Mouse (Mus musculus) brain, embryonic 18.5 days (tissue): ENCODE measurements at regions not wholly inside any gene's neighbourhood (a gene's known extent, or its start where the extent isn't known, plus 50 kb on each side); places are given as distances from the start of the nearest gene placed in this dataset.

ENCODE experiments used
- DNase-seq: peaks from one replicate; pipeline ENCODE4 v3.0.0-alpha.2; 2012; ENCODE audit warnings: low read depth, low spot score

GRCm38 (mm10) chr8:49631286-49631685 lies 787.5 kb upstream of the Tenm3 start:
- DNase-seq = no peak

- DNase-seq = peak; percentile 8
Observed at GRCm38 (mm10) chr8:49627966-49628495, 784.3 kb upstream of the Tenm3 start.

GRCm38 (mm10) chr8:49595501-49595900 lies 751.8 kb upstream of the Tenm3 start:
- no peak for DNase-seq

GRCm38 (mm10) chr8:49567423-49567822 lies 723.7 kb upstream of the Tenm3 start:
- DNase-seq = no peak

GRCm38 (mm10) chr8:49563499-49564279 lies 719.9 kb upstream of the Tenm3 start:
- DNase-seq = no peak

GRCm38 (mm10) chr8:49562976-49563375 lies 719.2 kb upstream of the Tenm3 start:
- no peak for DNase-seq

GRCm38 (mm10) chr8:49555724-49556457 lies 712.1 kb upstream of the Tenm3 start:
- DNase-seq = no peak

GRCm38 (mm10) chr8:49553175-49553574 lies 709.4 kb upstream of the Tenm3 start:
- no peak for DNase-seq

GRCm38 (mm10) chr8:49543321-49543720 lies 699.6 kb upstream of the Tenm3 start:
- DNase-seq = no peak

- DNase-seq = no peak
Observed at GRCm38 (mm10) chr8:49541337-49541736, 697.6 kb upstream of the Tenm3 start.

- peak; percentile 64 for DNase-seq
Observed at GRCm38 (mm10) chr8:49533412-49534351, 689.9 kb upstream of the Tenm3 start.

- no peak for DNase-seq
Observed at GRCm38 (mm10) chr8:49529294-49529693, 685.5 kb upstream of the Tenm3 start.

- DNase-seq = no peak
Observed at GRCm38 (mm10) chr8:49492906-49493305, 649.2 kb upstream of the Tenm3 start.

GRCm38 (mm10) chr8:49485284-49485683 lies 641.5 kb upstream of the Tenm3 start:
- DNase-seq = no peak

GRCm38 (mm10) chr8:49481476-49481992 lies 637.8 kb upstream of the Tenm3 start:
- no peak for DNase-seq

GRCm38 (mm10) chr8:49465911-49466518 lies 622.3 kb upstream of the Tenm3 start:
- DNase-seq = no peak

GRCm38 (mm10) chr8:49465070-49465469 lies 621.3 kb upstream of the Tenm3 start:
- DNase-seq = no peak

GRCm38 (mm10) chr8:49462602-49463001 lies 618.9 kb upstream of the Tenm3 start:
- no peak for DNase-seq

- no peak for DNase-seq
Observed at GRCm38 (mm10) chr8:49461724-49462473, 618.1 kb upstream of the Tenm3 start.

- no peak for DNase-seq
Observed at GRCm38 (mm10) chr8:49445444-49445843, 601.7 kb upstream of the Tenm3 start.
